Mouse (Mus musculus): ENCODE measurements around the gene Adgrv1. TPM values are rescaled to one million over a fixed set of nuclear protein-coding genes. Genes with fewer than 3 reads are reported as not detected.
A peak's percentile ranks its signal among the peaks of the same experiment; 100 is the strongest.

Adgrv1 gene
- total and polyA plus RNA-seq, 2 experiments from 2014 or later: 3.9 to 13.2 TPM

DNA sequence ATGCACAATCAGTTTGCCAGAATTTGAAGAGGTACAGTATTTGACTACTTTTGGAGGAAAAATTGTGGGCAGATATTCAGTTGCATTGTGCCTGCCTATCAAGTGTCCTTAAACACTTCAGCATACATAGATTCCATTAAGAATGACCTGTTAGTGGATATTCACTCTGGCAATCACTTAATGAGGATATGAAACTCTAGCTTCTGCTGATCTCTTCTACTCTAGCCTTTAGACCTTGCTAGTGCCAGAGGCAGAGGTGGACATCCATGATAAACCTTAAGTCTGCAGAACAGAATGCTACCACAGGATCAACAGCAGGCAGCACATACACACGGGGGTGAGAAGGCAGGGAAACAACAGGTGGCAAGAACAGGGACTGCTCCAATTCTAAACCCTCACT is 488.5 kb downstream of the Adgrv1 start:
- no peak for ATAC-seq (ENCODE audit: low FRiP score)

DNA sequence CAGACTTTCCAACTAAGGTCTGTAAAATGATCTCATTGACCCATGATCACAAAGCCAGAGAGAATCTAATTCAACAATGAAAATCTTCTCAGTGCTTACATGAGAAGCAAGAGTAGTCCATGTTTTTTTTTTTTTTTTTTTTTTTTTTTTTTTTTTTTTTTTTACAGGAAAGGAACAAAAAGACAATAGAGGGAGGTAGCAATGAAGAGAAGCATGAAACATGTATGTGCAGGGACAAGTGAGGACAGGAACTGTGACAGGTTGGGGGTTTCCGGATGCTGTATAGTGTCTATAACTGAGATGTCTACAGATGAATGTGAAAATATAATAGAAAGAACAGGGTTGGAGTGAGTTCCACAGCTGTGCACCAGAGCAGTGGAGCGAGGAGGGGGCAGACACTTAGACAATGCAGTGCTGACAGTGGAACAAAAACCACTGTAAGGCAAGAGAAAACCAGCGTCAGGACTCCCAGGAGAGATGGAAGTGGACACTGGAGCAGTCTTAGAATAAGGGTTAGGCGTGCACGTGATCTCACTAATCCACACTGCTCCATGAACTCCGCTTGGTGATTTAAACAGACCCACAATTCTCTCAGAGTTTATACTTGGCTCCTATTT is 490.6 kb downstream of the Adgrv1 start:
- no peaks in the 10 kb centered on the region for H3K27me3 ChIP-seq (ENCODE audit: insufficient read depth, low read length)
- no peak for TF ChIP-seq CTCF (IDR thresholded peaks at IDR 0.05)
- no peaks in the 10 kb centered on the region for H3K36me3 ChIP-seq (ENCODE audit: insufficient read depth, low read length)
- DNase-seq (ENCODE audit: low spot score): no peak
- H3K4me2 ChIP-seq (ENCODE audit: low read depth, low read length, poor library complexity, severe bottlenecking): no peak overlapping the region
- no peak overlapping the region for H3K4me3 ChIP-seq (ENCODE audit: low read depth, low read length)
- no peak overlapping the region for H3K27ac ChIP-seq (ENCODE audit: low read depth, low read length)
- no peaks in the 10 kb centered on the region for H3K4me1 ChIP-seq (ENCODE audit: insufficient read depth, low read length)
- no peak for ATAC-seq (ENCODE audit: low FRiP score)
- WGBS: 31% methylated on average over 6 of the region's 6 CpGs
- H3K9me3 ChIP-seq (ENCODE audit: low read length): no peaks in the 10 kb centered on the region
- no peak overlapping the region for H3K9ac ChIP-seq (replicated peaks; ENCODE audit: low read length, poor library complexity, severe bottlenecking)

More for the DNA sequence above, 488.5 kb downstream of the Adgrv1 start:
- DNase-seq (ENCODE audit: low spot score): no peak
- Histone ChIP-seq H3K4me3 (ENCODE audit: low read depth, low read length) (no peak overlapping the region), H3K4me1 (ENCODE audit: insufficient read depth, low read length) (no peaks in the 10 kb centered on the region), H3K9me3 (ENCODE audit: low read length) (no peaks in the 10 kb centered on the region), H3K27me3 (ENCODE audit: insufficient read depth, low read length) (no peaks in the 10 kb centered on the region), H3K36me3 (ENCODE audit: insufficient read depth, low read length) (no peaks in the 10 kb centered on the region), H3K9ac (replicated peaks; ENCODE audit: low read length, poor library complexity, severe bottlenecking) (no peak overlapping the region), H3K27ac (ENCODE audit: low read depth, low read length) (no peak overlapping the region), H3K4me2 (ENCODE audit: low read depth, low read length, poor library complexity, severe bottlenecking) (no peak overlapping the region)
- WGBS: 79% methylated on average over 1 of the region's 1 CpGs
- no peak for TF ChIP-seq CTCF (IDR thresholded peaks at IDR 0.05)

DNA sequence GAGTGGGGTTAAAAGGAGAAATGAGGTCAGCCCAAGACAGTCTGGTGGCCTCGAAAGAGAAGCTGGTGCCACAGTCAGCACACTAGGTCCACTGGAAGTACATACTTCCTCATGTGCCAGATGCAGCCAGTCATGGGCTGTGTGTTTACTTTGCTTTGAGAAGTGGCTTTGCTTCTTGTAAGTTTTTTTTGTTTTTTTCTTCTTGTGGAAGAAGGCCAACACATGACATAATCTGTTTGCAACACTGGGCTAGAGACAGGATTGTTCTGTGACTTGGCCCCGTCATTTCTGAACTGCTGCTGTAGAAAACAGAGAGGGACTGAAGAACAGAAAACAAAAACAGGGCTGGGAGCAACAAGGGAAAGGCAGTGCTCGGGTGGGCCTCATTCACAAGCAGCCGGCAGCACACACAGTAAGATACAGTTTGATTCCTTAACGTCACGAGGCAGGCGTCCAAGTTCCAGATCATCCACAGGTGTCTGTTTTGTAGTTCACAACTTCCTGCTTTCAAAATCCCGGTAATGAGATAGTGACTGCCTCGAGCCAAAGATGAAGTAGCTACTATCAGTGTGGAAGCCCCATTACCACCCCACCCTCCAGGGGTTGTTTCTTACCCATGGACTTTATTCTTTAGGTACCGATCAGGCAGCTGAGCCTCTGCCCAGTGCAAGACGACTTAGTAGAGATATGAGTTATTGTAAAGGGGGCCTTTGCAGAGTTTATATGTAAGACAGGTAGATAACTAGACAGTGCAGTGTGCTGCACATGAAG is 496.1 kb downstream of the Adgrv1 start:
- no peak overlapping the region for H3K4me2 ChIP-seq (ENCODE audit: low read depth, low read length, poor library complexity, severe bottlenecking)
- no peak overlapping the region for H3K9ac ChIP-seq (replicated peaks; ENCODE audit: low read length, poor library complexity, severe bottlenecking)
- H3K27me3 ChIP-seq (ENCODE audit: insufficient read depth, low read length): no peaks in the 10 kb centered on the region
- H3K4me1 ChIP-seq (ENCODE audit: insufficient read depth, low read length): no peaks in the 10 kb centered on the region
- no peak overlapping the region for H3K4me3 ChIP-seq (ENCODE audit: low read depth, low read length)
- no peak for TF ChIP-seq CTCF (IDR thresholded peaks at IDR 0.05)
- DNase-seq (ENCODE audit: low spot score) (peak; percentile 26), ATAC-seq (ENCODE audit: low FRiP score) (0 out of 2 replicates have a peak, but pooled peaks have one; percentile 22)
- H3K27ac ChIP-seq (ENCODE audit: low read depth, low read length): no peak overlapping the region
- no peaks in the 10 kb centered on the region for H3K36me3 ChIP-seq (ENCODE audit: insufficient read depth, low read length)
- 73% methylated on average over 11 of the region's 11 CpGs for WGBS
- H3K9me3 ChIP-seq (ENCODE audit: low read length): no peaks in the 10 kb centered on the region

DNA sequence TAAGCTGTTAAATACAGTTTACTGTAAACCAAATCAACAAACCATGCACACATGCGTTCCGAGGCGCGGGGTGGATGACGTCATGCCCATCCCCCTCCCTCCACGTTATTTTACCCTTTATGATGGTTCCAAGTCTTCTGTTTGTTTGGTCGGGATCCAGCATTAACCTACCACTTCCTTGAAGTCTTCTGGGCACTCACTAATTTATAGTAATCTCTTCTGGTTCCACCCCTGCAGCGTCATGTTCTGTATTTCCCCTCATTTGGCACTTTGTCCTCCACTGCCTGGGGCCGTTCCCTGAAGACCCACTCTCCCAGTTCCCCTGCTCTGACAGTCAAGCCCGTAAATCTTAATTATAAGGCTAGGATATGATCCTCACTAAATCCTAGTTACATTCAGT is 497.0 kb downstream of the Adgrv1 start:
- H3K9ac ChIP-seq (replicated peaks; ENCODE audit: low read length, poor library complexity, severe bottlenecking): no peak overlapping the region
- WGBS: 77% methylated on average over 10 of the region's 10 CpGs
- H3K4me1 ChIP-seq (ENCODE audit: insufficient read depth, low read length): no peaks in the 10 kb centered on the region
- DNase-seq (ENCODE audit: low spot score) (no peak), ATAC-seq (ENCODE audit: low FRiP score) (no peak)
- H3K27me3 ChIP-seq (ENCODE audit: insufficient read depth, low read length): no peaks in the 10 kb centered on the region
- no peak overlapping the region for H3K27ac ChIP-seq (ENCODE audit: low read depth, low read length)
- H3K36me3 ChIP-seq (ENCODE audit: insufficient read depth, low read length): no peaks in the 10 kb centered on the region
- H3K4me3 ChIP-seq (ENCODE audit: low read depth, low read length): no peak overlapping the region
- no peak overlapping the region for H3K4me2 ChIP-seq (ENCODE audit: low read depth, low read length, poor library complexity, severe bottlenecking)
- TF ChIP-seq CTCF (IDR thresholded peaks at IDR 0.05): no peak
- no peaks in the 10 kb centered on the region for H3K9me3 ChIP-seq (ENCODE audit: low read length)

DNA sequence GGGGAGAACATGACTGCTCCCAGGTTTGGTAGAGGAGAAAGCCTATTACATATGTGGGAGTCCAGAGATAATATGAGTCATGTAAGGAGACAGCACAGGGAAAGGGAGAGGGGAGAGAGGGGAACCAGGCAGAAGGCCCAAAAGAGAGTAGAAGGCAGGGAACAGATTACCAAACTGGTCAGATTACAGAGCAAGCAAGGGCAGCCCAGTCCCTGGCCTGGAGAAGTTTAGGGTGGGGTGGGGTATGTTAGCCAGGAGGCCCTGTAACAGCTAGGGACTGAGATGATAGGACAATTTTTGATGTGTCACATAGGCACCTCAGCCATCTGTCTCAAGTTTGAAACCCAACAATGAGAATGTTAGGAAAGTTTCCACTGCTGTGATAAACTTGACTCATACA is 498.5 kb downstream of the Adgrv1 start:
- Histone ChIP-seq H3K9ac (replicated peaks; ENCODE audit: low read length, poor library complexity, severe bottlenecking) (no peak overlapping the region), H3K4me1 (ENCODE audit: insufficient read depth, low read length) (no peaks in the 10 kb centered on the region), H3K27ac (ENCODE audit: low read depth, low read length) (no peak overlapping the region), H3K4me3 (ENCODE audit: low read depth, low read length) (no peak overlapping the region), H3K27me3 (ENCODE audit: insufficient read depth, low read length) (no peaks in the 10 kb centered on the region), H3K4me2 (ENCODE audit: low read depth, low read length, poor library complexity, severe bottlenecking) (no peak overlapping the region), H3K9me3 (ENCODE audit: low read length) (no peaks in the 10 kb centered on the region), H3K36me3 (ENCODE audit: insufficient read depth, low read length) (no peaks in the 10 kb centered on the region)
- no peak for TF ChIP-seq CTCF (IDR thresholded peaks at IDR 0.05)
- DNase-seq (ENCODE audit: low spot score) (no peak), ATAC-seq (ENCODE audit: low FRiP score) (no peak)

DNA sequence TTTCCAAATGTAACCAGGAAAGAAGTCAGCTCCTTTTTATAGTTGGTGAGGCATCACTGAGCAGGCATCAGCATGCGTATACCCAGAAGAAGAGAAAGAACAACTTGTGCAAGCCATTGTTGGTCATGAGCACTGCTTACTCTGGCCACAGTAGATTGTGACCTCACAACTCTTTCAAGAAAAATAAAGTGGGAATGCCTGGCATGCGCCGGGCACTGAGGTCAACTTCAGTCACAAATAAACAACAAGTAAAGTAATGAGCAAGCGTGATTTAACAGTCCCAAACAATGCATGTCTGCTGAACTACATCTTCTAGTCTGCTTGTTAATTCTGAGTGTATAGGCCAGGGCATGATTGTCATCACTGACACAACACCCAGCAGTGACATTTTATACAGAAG is 499.6 kb downstream of the Adgrv1 start:
- Histone ChIP-seq H3K4me1 (ENCODE audit: insufficient read depth, low read length) (no peaks in the 10 kb centered on the region), H3K36me3 (ENCODE audit: insufficient read depth, low read length) (no peaks in the 10 kb centered on the region), H3K27me3 (ENCODE audit: insufficient read depth, low read length) (no peaks in the 10 kb centered on the region), H3K4me3 (ENCODE audit: low read depth, low read length) (no peak overlapping the region), H3K9me3 (ENCODE audit: low read length) (no peaks in the 10 kb centered on the region), H3K4me2 (ENCODE audit: low read depth, low read length, poor library complexity, severe bottlenecking) (no peak overlapping the region), H3K27ac (ENCODE audit: low read depth, low read length) (no peak overlapping the region), H3K9ac (replicated peaks; ENCODE audit: low read length, poor library complexity, severe bottlenecking) (no peak overlapping the region)
- WGBS: 75% methylated on average over 4 of the region's 4 CpGs
- no peak for ATAC-seq (ENCODE audit: low FRiP score)
- DNase-seq (ENCODE audit: low spot score): no peak
- no peak for TF ChIP-seq CTCF (IDR thresholded peaks at IDR 0.05)
